Mouse (Mus musculus): ENCODE measurements around the gene Tm9sf2.
A peak's percentile ranks its signal among the peaks of the same experiment; 100 is the strongest.

DNA sequence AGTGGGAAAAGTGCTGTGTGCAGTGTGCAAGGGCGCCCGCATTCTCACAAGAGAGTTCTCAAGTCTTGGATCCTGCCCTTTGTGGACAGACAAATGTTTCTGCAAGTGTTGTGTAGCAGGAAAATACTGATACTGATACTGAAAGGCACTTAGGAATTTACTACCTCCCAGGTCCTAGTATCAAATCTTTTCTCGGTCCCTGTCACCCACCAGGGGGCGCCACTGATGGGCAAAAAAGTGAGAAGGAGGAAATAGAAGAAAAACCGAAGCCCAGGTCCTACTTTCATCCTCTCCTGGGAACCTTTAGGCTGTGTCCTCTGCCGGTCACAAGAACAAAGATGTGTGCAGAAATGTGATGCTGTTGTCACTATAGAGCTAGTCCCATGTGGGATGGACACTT is 27.4 kb upstream of the Tm9sf2 start:
- peak; percentile 76 for TF ChIP-seq CTCF (IDR thresholded peaks at IDR 0.05; ENCODE audit: low read depth)
- no peak for TF ChIP-seq EP300 (optimal IDR thresholded peaks at IDR 0.05)
